Mouse (Mus musculus) frontal cortex, adult 2 months (tissue): Measurements from ENCODE around the gene Btbd11. TPM values are rescaled to one million over a fixed set of nuclear protein-coding genes. Genes with fewer than 3 reads are reported as not detected.

ENCODE experiments used
- DNase-seq, 2 experiments: peaks; one replicate each; pipeline ENCODE4 v3.0.0; 2022; ENCODE audit warnings: low spot score in 1 of 2; ENCODE audit errors: extremely low spot score in 1 of 2
- polyA plus RNA-seq: library from polyadenylated mRNA; depleted of rRNA; stranded (reverse); fragments of >200 nt; gene quantifications from 2 replicates; pipeline ENCODE4 v1.2.3, GENCODE M21; 2012

Btbd11 gene
- polyA plus RNA-seq, 1 experiment, result 12.8 TPM

DNA sequence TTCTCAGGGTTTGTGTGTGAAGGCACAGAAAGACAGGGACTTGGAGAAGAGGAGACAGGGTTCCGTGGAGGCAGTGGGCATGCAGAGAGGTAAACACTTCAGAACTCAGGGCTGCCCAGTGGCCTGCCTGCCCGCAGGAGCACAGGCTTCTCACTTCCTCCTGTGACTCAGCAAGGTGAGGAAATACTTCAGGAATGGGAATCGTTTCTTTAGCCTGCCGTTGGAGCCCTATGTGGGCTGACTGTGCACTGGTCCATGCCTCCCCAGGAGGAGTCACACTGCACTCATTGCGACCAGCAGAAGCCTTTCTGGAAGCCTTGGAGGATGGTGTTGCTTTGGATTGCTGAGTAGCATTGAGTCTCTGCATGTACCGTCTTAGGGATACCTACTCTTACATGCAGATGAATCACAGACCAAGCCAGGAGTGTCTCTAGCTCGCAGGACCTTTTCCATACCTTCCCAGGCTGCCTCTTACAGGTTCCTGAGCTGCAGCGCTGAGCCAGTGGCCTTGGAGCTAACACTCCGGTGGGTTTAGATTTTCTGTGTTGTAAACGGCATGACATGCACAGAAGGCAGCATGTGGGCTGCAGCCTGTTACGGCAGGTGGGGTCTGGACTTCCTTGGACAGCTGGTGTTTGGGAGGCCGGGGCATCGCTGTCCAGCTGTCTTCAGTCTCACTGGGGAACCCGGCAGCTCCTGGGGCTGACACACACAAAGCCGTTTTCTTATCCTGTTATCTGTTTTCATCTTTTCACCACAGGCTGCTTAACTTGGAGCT is 34.4 kb downstream of the Btbd11 start:
- no peak for DNase-seq

DNA sequence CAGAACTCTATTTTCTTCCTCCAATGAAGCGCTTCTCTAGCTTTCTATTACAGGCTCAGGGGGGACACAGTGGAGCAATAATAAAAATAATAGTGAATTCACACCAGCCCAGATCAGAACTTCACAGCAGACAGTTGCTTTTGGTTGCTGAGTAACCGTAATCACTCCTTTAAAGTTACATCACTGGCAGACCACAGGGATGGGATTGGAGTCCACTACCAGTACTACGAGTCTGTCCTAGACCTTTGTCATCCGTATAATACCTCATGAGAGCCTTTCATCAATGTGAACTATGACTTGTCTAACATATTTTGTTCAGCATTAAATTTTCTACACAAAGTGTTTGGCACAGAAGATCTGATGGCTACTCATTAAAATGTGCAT is 35.0 kb downstream of the Btbd11 start:
- no peak for DNase-seq

DNA sequence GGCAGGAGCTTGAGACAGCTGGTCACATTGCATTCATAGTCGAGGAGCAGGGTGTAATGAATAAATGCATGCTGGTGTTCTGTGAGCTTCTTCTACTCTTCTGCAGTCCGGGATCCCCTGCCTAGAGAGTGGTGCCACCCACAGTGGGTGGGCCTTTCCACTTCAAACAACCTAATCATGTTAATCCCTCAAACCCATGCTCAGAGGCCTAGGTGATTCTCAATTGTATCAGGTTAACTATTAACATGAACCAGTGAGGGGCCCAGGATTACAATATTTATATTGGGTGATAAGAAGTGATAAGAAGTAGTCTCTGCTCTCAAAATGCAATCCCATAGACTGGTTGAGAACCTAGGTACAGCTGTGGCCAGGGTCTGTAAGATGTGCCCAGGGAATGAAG is 39.1 kb downstream of the Btbd11 start:
- DNase-seq, result no peak

- DNase-seq, result no peak
Observed at GRCm38 (mm10) chr10:85437217-85437616, 50.6 kb downstream of the Btbd11 start.

GRCm38 (mm10) chr10:85443371-85443770 is 56.8 kb downstream of the Btbd11 start:
- no peak for DNase-seq

- no peak for DNase-seq
Observed at GRCm38 (mm10) chr10:85445891-85446290, 59.3 kb downstream of the Btbd11 start.

DNA sequence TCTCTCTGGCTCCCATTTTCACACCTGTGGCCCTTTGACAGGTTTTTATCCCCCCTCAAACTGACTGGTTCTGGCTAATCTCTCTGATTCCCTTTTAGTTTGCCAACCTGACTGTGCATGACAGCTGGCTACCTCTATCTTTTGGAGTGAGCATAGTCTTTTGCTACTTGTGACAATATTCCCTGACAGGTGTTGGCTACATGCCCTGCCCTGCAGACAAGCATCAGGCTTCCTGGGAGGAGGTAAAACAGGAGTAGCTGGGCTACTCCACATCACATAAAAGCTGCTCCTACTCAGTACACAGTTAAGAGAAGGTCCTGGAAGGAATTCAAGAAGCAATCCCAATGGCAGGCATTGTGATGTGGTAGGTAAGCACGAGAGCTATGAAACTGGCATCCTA is 60.1 kb downstream of the Btbd11 start:
- DNase-seq, result no peak

DNA sequence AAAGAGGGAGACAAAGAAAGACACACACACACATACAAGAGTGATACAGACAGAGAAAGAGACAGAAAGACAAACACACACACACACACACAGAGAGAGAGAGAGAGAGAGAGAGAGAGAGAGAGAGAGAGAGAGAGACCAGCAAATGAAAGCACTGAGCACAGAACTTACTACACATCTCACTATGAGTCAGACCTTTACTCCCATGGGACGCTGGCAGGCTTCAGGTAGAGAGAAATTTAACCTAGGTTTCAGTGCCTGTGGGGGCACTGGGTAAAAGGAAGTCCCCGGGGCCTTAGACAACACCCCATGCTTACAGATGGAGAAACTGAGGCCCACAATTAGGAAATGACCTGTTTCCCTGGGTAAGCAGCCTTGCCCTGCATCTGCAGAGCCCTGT is 61.3 kb downstream of the Btbd11 start:
- no peak for DNase-seq

GRCm38 (mm10) chr10:85451629-85452368 is 65.2 kb downstream of the Btbd11 start:
- no peak for DNase-seq

- no peak for DNase-seq
Observed at GRCm38 (mm10) chr10:85453221-85453775, 66.7 kb downstream of the Btbd11 start.

GRCm38 (mm10) chr10:85455985-85456384 is 69.4 kb downstream of the Btbd11 start:
- DNase-seq, result no peak

GRCm38 (mm10) chr10:85458744-85459344 is 72.2 kb downstream of the Btbd11 start:
- DNase-seq, result peak in 1 of 2 experiments; percentile 21

DNA sequence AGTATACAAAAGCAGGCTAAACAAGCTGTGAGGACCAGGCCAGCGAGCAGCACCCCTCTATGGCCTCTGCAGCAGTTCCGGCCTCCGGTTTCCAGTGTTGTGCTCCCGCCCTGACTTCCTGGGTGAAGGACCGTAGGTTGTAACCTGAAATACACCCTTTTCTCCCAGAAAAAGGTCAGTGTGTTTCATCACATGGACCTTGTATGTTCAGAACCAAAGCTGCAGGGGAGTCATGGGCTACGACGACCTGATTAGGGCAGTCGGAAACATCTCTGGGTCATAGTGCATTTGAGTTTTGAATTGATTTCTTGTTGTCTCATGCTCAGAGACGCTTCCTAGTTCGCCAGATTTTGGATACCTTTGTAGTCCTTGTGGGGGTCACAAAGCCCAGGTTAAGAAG is 74.1 kb downstream of the Btbd11 start:
- DNase-seq, result no peak

DNA sequence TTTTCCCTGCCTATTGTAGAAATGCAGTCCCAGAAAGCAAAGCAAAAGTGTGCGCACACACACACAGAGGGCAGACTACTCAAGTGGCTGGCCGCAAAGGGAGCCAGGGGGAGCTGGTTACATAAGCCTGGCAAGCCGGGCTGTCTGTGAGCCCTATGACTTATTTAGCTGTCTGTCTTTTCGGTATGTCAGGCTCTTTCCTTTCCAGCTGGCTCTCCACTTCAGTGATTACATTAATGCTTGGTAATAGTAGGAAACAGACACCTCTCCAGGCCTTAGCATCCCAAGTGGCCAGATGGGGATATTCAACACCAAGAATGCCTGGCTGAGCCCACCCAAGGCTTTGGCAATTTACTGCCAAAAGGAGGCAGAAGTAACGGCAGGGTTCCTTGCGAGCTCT is 77.5 kb downstream of the Btbd11 start:
- no peak for DNase-seq

DNA sequence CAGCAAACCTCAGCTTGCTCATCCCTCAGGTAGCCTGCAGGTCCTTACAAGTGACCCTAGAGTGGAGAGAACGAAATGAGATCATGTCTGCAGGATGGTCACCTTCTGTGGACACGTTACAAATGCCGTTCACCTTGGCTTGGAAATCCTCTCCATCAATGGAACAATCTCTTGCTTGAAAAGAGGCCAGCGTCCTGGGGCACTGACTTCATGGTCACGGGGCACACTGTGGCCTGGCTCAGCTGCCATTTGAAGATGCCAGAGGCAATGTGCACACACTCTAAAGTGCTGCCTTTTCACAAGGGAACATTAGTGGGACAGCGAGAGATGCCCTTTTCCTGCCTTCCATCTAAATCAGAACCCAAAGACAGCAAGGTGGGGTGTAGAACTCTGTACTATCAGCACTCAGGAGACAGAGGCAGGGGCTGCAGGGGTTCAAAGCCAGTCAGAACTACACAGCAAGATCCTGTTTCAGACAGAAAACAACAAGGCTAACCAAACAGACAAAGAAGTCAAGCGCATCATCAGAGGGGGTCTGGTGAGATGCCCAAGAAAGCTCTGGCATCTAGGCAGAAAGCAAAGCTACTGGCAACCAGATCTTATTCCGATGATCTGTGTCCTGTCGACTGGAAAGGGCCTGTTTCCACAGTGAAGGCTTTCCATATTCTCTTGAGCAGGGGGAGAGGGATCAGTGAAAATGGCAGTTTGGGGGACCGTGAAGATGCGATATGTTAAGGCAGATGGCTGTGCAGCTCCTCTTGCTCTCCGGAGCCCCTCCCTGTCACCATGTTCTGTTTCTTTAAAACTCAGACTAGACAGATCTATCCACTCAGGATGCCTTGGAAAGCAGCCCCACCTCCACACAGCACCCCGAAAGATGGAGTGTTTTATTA is 79.1 kb downstream of the Btbd11 start:
- DNase-seq, result no peak

DNA sequence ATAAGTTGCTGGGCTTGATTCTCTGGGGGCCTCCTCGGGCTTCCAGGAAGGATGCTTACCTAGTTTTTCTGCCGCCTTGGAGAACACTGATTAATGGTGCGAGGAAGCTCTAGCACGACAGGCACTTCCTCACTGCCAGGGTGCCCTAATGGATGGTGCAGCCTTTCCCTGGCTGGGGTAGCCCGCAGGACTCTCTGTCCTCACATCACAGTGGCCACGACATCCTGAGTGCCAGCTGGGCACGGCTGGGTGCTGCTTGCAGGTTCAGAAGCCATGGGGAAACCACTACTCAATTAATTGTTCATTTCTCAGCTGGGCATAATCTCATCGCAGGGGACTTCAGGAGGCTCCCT is 79.8 kb downstream of the Btbd11 start:
- DNase-seq, result no peak

GRCm38 (mm10) chr10:85467393-85467792 is 80.8 kb downstream of the Btbd11 start:
- DNase-seq, result no peak

DNA sequence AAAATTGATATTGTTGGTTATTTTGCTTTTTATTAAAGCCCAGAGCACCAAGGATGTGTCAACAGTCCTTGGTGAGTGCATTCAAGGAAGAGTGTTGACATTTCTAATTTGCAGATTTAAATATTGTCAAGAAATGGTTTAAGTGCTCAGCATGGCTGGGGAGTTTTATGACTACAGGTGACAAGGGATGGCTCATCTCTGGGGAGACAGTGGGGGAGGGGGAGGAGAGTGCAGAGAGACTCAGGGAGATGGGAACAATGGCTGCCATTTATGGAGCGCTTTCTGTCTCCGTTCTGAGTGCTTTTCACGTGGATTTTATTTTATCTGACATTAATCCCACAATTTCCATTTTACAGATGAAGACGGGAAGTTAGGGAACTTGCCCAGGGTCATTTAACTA is 81.9 kb downstream of the Btbd11 start:
- no peak for DNase-seq

DNA sequence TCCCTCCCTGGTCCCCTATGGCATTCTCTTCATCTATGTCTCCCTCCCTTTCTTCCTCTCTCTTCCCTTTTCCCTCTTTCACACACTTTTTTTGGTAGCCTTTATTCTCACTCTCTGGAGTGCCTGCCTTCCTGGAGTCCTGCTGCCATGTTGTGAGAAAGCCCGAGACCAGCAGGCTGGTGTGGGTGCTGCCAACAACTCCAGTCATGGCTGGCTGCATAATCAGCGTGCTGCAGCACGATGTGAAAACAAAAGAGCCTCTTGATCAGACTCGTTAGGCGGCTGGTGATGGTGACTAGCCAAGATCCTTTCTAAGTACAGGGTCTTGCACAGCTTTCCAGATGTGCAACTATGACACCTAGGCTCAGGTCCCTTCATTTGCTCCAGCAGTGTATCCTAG is 82.7 kb downstream of the Btbd11 start:
- no peak for DNase-seq

DNA sequence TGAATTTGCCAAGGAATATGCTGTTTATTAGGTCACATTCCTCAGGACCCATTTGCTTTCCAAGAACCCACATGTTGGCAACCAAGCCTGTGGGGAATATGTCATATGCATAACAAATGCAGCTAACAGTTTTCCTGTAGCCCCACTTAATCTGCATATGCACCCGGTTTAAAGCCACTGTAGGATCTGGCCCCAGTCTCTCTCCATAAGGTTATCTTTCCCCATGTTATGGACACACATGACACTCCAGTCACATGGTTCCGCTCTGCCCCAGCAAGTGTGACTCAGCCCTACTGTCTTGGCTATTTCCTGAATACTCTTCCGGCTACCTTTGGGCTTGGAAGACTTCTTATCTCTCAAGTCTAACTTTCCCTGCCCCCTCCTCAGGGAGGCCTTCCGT is 86.7 kb downstream of the Btbd11 start:
- no peak for DNase-seq

- peak in 1 of 2 experiments; percentile 26 for DNase-seq
Observed at GRCm38 (mm10) chr10:85473871-85474270, 87.3 kb downstream of the Btbd11 start.
